Mouse (Mus musculus) mature B cell (primary cell): Measurements from ENCODE around the gene Gm5795.
"Not testable (repeated sequence)": the region's sequence is repeated elsewhere in the genome, so short reads cannot be mapped to it uniquely, and the experiment has no call there.

Experiments
- in situ Hi-C: fragments of 300-500 bp; cut with MboI; formaldehyde crosslinking; loops from 2 replicates; pipeline ENCODE4 v1.14.3; 2019

Gene Gm5795

GRCm38 (mm10) chr14:3187955-3188354, at the start of gene Gm5795:
TSS of gene Gm5795 (plus strand) at chr14:3188255.
- in situ Hi-C loops = not testable (repeated sequence)

DNA sequence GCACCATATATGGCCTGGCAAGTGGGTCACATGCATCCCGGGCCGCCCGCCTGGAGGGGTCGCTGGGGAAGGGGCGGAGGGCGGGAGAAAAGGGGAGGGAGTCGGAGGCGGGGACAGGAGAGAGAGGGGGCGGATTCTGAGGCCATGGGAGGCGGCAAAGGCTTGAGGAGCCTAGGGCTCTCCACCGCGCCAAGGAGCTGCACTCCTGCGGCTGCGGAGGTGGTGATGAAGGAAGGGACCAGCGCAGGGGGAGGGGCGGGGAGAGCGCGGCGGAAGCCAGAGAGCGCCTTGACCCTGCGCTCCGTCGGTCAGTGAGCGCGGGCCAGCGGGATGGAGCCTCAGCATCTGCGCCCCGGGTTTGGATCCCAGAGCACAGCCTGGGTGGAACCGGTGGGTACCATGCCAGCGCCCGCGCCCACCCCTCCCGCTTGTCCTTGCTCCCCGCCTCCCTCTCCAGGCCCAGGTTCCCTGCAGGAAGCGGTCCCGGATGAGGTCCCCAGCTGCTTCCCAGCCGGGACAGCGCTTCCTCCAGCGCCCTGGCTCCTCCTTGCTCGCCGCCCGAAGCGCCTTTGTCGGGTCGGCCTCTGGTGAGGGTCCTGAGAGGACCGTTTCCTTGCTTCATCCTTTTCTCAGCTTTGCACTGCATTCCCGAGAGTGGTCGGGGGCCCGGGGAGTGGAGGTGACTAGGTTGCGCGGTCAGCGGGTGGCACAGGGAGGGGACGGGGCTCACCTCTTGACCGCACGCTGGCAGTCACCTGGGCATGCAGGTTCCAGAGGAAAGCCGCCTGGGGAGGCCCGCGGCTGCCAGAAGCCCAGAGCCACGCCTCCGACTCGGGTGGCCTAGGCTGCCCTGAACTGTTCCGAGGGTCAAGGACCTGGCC, 20.5 kb downstream of the Gm5795 start, which contains the start of gene D830030K20Rik:
Gene D830030K20Rik (plus strand): TSS at position 217 of the 881 bp plus-strand sequence.
- in situ Hi-C loops = not testable (repeated sequence)

DNA sequence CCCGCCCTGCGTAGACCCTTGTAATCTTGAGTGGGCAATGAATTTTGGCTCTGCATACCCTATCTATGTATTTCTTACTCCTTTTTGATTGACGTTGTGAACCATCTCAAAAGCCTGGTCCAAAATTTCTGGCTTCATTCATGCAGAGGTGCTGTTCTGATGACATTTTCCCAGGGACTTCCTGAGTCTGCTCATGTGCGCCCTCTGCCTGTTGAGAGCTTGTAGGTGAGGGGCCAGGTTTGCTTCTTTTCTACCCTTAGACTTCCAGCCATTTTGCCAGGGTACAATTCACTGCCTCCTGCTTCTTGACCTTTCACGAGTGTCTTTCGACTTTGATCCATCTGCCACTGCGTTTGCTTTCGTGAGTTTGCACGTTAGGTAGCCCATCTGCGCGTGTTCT, 21.3 kb downstream of the Gm5795 start:
- in situ Hi-C loops = not testable (repeated sequence)
